Mouse (Mus musculus) thymus, adult 2 months (tissue): ENCODE results near the gene Fkbp1a. TPM values are rescaled to one million over a fixed set of nuclear protein-coding genes. Genes with fewer than 3 reads are reported as not detected.

ENCODE experiments used
- DNase-seq: peaks from one replicate; pipeline ENCODE4 v3.0.0; 2021
- H3K27ac ChIP-seq: fragments of 200-500 bp; 2 replicates; pipeline ENCODE4 v1.5.1; 2012; ENCODE audit warnings: low read length, control low read depth; ENCODE audit not compliant: control insufficient read depth, insufficient read depth
- H3K27me3 ChIP-seq: fragments of 200-500 bp; 2 replicates; pipeline ENCODE4 v1.6.1; 2012; ENCODE audit warnings: mild to moderate bottlenecking, low read length, moderate library complexity, mixed read lengths; ENCODE audit not compliant: control insufficient read depth, insufficient read depth
- H3K36me3 ChIP-seq: fragments of 200-500 bp; 2 replicates; pipeline ENCODE4 v1.6.1; 2012; ENCODE audit warnings: mild to moderate bottlenecking, low read length, moderate library complexity; ENCODE audit not compliant: control insufficient read depth, insufficient read depth
- H3K4me1 ChIP-seq: fragments of 200-500 bp; replicated peaks from 2 replicates; pipeline ENCODE4 v1.6.1; 2012; ENCODE audit warnings: low read length; ENCODE audit not compliant: control insufficient read depth, insufficient read depth
- H3K4me3 ChIP-seq: fragments of 200-500 bp; 2 replicates; pipeline ENCODE4 v1.5.1; 2012; ENCODE audit warnings: mild to moderate bottlenecking, low read length, control low read depth, moderate library complexity; ENCODE audit not compliant: control insufficient read depth, insufficient read depth
- CTCF ChIP-seq: fragments of 200-500 bp; IDR thresholded peaks from 2 replicates; pipeline ENCODE4 v1.5.1; 2012; ENCODE audit warnings: mild to moderate bottlenecking, control low read depth, low read length, moderate library complexity, borderline replicate concordance; ENCODE audit not compliant: control insufficient read depth, poor library complexity, insufficient read depth; ENCODE audit errors: extremely low read depth
- POLR2A ChIP-seq: fragments of 200-500 bp; IDR thresholded peaks from 2 replicates; pipeline ENCODE4 v1.6.1; 2012; ENCODE audit warnings: mild to moderate bottlenecking, low read length, control low read depth, moderate library complexity; ENCODE audit not compliant: control insufficient read depth, poor library complexity, insufficient read depth; ENCODE audit errors: extremely low read depth
- WGBS: fragments of 180-500 bp; shearing (Covaris S2); methylation state at CpG from one replicate; pipeline ENCODE4 v1.1.7; 2018; 5-methylcytosine and 5-hydroxymethylcytosine counted together
- polyA plus RNA-seq: library from polyadenylated mRNA; depleted of rRNA; stranded (reverse); fragments of >200 nt; gene quantifications from 2 replicates; pipeline ENCODE4 v1.2.3, GENCODE M21; 2012

Gene Fkbp1a
- polyA plus RNA-seq, 1 experiment = 146 TPM

DNA sequence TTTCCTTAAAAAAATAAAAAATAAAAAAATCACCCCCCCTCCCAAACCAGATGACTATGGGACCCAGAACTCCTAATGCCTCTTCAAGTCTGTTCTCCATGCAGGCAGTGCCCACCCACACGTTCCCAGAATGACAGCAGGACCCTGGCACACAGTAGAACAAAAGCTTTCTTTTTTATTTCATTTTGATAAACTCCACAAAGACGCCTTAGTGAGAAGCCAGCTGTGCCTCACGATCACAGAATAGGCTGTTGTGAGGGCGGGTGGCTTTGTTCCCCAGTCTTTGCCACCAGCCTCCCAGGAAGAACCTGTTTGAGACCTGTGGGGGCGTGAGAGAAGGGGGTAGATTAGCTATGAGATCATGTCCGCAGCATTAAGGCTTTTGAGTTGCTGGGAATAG, 2.4 kb downstream of the Fkbp1a start:
- peaks cover 25% of the 10 kb centered on the region for H3K4me1 ChIP-seq
- TF ChIP-seq POLR2A = no peak
- no peak for TF ChIP-seq CTCF
- 39% methylated on average over 6 of the region's 6 CpGs for WGBS
- H3K27me3 ChIP-seq = no peaks in the 10 kb centered on the region
- peaks cover 14% of the 10 kb centered on the region for H3K36me3 ChIP-seq
- H3K27ac ChIP-seq = peak overlapping the region; percentile 53
- peak; percentile 48 for DNase-seq
- peak overlapping the region; percentile 3; the same call in 1 of the 2 replicates for H3K4me3 ChIP-seq

DNA sequence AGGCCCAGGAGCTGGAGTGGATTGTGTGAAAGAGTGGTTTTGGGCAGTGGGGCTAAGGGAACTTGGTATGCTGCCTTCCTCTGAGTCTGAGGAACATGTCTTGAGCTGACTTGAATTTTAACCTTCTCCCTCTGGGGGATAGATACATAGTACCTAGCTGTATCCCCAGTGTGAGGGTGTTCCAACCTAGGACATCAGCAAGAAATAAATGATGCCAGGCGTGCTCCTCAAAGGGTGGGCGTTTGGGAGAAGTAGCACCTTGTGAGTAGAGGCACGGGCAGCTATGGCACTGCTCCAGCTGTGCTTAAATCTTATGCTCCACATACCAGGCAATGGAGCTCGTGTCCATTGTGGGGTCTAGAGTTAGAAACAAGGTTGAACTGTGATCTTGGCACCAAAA, 4.3 kb downstream of the Fkbp1a start:
- DNase-seq = no peak
- H3K4me1 ChIP-seq = peaks cover 25% of the 10 kb centered on the region
- TF ChIP-seq POLR2A (no peak), CTCF (no peak)
- 96% methylated on average over 4 of the region's 4 CpGs for WGBS
- no peak overlapping the region for H3K27ac ChIP-seq
- H3K4me3 ChIP-seq = no peak overlapping the region
- no peaks in the 10 kb centered on the region for H3K27me3 ChIP-seq
- H3K36me3 ChIP-seq = peaks cover 25% of the 10 kb centered on the region

- Histone ChIP-seq H3K27ac (no peak overlapping the region), H3K4me1 (peaks cover 15% of the 10 kb centered on the region), H3K4me3 (no peak overlapping the region), H3K36me3 (peaks cover 39% of the 10 kb centered on the region), H3K27me3 (no peaks in the 10 kb centered on the region)
- WGBS = 88% methylated on average over 3 of the region's 3 CpGs
- TF ChIP-seq CTCF (no peak), POLR2A (no peak)
- DNase-seq = no peak
These were observed 7.4 kb downstream of the Fkbp1a start for GRCm38 (mm10) chr2:151549615-151550121.

DNA sequence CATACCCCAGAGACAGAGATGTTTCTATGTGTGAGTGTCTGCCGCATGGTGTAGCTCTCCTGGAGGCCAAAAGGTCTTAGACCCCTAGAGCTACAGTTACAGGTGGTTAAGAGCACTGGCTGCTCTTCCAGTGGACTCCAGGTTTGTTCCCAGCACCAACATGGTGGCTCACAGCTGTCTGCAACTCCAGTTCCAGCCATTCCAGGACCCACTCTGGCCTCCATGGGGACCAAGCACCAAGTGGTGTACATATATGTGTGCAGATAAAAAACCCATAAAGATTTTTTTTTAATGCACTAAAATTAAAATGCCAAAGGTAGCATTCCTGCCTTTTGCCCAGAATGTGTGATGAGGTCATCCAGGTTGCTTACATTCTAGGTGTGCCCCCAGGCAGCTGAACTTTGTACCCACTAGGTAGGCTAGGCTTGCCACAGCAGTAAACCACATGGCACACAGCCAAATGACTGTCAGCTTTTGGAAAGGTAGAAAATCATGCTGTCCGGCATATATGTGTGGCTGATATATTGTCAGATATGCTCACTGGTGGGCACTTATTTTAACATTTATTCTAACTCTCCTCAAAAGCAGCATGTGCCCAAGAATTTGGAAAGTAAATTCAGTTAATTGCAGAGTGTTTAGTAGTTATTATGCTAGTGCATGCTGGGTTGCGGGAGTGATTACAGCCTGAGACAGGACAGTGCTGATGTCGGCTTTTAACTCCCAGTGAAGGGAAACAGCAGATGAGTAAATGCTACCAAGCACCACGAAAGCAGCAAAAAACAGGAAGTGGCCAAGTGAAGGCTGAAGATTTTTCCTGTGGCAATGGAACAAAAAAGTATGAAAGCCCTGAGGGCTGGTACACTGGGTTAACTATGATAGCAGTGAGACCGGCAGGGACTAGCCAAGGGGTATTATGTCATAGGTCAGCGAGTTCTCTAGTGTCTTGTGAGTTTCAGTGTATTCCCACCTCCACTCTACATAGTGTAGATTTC, 20.9 kb downstream of the Fkbp1a start:
- 55% methylated on average over 7 of the region's 7 CpGs for WGBS
- TF ChIP-seq CTCF (no peak), POLR2A (no peak)
- no peak overlapping the region for H3K4me3 ChIP-seq
- peaks cover 3% of the 10 kb centered on the region for H3K4me1 ChIP-seq
- peaks cover 60% of the 10 kb centered on the region for H3K36me3 ChIP-seq
- no peaks in the 10 kb centered on the region for H3K27me3 ChIP-seq
- no peak for DNase-seq
- H3K27ac ChIP-seq = no peak overlapping the region

GRCm38 (mm10) chr2:151564006-151564405, 21.7 kb downstream of the Fkbp1a start:
- 87% methylated on average over 1 of the region's 1 CpGs for WGBS
- Histone ChIP-seq H3K27ac (no peak overlapping the region), H3K4me1 (peaks cover 3% of the 10 kb centered on the region), H3K4me3 (no peak overlapping the region), H3K27me3 (no peaks in the 10 kb centered on the region), H3K36me3 (peaks cover 52% of the 10 kb centered on the region)
- TF ChIP-seq CTCF (no peak), POLR2A (no peak)
- DNase-seq = no peak

DNA sequence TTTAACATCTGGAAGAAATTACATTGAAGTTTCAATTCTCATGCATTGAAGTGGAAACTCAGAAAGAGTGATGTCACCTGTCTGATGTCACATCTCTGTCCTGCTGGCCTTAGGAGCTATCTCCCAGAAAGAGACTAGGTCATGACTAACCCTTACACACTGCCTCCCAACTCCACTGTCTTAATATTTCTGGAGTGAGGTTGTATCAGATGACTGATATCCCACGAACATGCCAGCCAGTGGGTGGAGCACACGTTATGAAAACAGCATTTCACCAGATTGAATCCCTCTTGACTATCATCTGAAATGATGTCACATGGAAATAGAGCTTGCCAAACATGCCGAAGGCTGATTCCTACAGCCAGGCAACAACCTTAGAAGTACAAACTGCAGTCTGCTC, 22.7 kb downstream of the Fkbp1a start:
- Histone ChIP-seq H3K4me1 (peaks cover 3% of the 10 kb centered on the region), H3K36me3 (peaks cover 43% of the 10 kb centered on the region), H3K27ac (no peak overlapping the region), H3K4me3 (no peak overlapping the region), H3K27me3 (no peaks in the 10 kb centered on the region)
- no peak for DNase-seq
- 87% methylated on average over 3 of the region's 3 CpGs for WGBS
- no peak for TF ChIP-seq POLR2A
- no peak for TF ChIP-seq CTCF
